Mouse (Mus musculus) cerebellum, adult 2 months (tissue): ENCODE results near the gene Tnr.

Experiments used
- CTCF ChIP-seq: fragments of 200-500 bp; IDR thresholded peaks from 2 replicates; pipeline ENCODE4 v1.5.1; 2011; ENCODE audit warnings: low read depth, mild to moderate bottlenecking, control low read depth, low read length, moderate library complexity, borderline replicate concordance; ENCODE audit not compliant: insufficient read depth
- POLR2A ChIP-seq: fragments of 200-500 bp; IDR thresholded peaks from 2 replicates; pipeline ENCODE4 v1.6.1; 2011; ENCODE audit warnings: low read length, control low read depth, borderline replicate concordance; ENCODE audit not compliant: insufficient read depth

GRCm38 (mm10) chr1:159812820-159813411 lies 289.3 kb downstream of the Tnr start:
- no peak for TF ChIP-seq CTCF
- TF ChIP-seq POLR2A, result no peak
